Mouse (Mus musculus) c-Kit-positive CD71-positive TER-119-positive erythroid progenitor cells, embryonic 14.5 days (primary cell): ENCODE results near the gene Zfp58.
"Not testable (repeated sequence)": the region's sequence is repeated elsewhere in the genome, so short reads cannot be mapped to it uniquely, and the experiment has no call there.

Experiments used
- DNase-seq: peaks from one replicate; pipeline ENCODE4 v3.0.0-alpha.2; 2013; ENCODE audit warnings: low spot score

Gene Zfp58

GRCm38 (mm10) chr13:67500084-67500719 is at the start of gene Zfp58:
Zfp58 (minus strand) TSS chr13:67500555.
- DNase-seq = peak; percentile 80

DNA sequence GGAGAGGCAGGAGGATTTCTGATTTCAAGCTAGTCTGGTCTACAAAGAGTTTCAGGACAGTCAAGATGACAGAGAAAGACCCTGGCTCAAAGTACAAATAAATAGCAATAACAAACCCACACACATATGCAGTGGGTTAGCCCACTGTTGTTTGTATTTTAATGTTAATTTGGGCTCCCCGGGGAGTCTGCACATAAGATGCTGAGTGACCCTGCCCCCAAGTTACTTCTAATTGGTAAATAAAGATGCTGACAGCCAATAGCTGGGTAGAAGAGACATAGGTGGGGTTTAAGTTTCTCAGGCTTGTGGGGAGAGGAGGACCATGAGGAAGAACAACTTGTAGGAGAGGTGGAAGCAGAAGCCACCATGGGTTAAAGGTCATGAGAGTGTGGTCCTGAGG is 45.6 kb upstream of the Zfp58 start:
- no peak for DNase-seq

DNA sequence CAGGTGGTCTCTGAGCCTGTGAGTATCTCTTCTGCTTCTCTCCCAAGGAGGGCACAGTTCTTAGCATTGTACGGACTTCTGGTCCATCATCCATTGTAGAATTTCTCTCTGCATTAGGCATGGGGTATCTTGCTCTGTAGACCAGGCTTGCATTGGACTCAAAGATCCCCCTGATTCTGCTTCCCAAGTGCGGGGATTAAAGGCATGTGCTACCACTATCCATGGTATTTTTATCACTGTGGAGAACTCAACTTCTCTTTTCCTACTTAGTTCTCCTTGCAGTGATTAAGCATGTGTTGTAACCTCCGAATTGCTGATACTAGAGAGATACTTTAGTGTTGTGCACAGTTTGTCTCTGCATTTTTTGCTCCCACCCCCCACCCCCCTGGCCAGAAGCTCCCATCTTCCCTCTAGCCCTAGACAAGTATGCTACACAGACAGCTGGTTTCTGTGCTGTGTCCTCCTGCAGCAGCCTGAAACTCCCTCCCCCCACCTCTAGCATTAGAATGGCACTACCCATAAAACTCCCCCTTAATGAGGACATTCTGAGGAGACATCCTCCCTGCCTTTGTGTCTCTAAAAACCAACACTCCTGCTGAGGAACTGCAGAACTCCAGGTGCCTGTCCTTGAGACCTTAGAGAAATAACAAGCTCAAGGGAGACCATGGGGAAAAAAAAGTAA is 26.8 kb upstream of the Zfp58 start:
- DNase-seq = no peak

- peak; percentile 88 for DNase-seq
These were observed 25.5 kb upstream of the Zfp58 start, which contains the start of the genes Gm26965 and Zfp87 for GRCm38 (mm10) chr13:67525753-67526410. Gm26965 (minus strand) TSS chr13:67526151. Zfp87 (minus strand) TSS chr13:67526177.

- no peak for DNase-seq
These were observed 553 bp upstream of the Zfp58 start for GRCm38 (mm10) chr13:67500908-67501307.

DNA sequence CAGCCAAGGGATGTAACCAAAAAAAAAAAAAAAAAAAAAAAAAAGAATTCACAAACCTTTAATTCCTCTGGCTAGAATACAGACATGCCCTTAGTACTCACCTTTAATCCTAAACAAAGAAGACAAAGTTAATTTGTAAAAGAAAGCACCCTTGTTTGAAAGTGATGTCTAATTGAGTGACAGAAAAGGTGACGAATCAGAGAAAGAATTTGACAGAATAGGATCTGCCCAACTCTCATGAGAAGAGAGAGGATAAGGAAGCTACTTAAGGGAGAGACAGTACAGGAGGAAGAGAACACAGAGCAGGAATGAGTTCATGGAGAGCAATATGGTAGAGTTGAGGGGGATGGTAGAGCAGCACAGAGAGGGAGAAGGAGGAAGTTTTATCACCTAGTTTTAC is 4.7 kb downstream of the Zfp58 start:
- DNase-seq = no peak

GRCm38 (mm10) chr13:67484424-67484811 is 15.9 kb downstream of the Zfp58 start:
- DNase-seq = no peak

GRCm38 (mm10) chr13:67483625-67484423 is 16.5 kb downstream of the Zfp58 start, which contains the start of gene Zfp874b:
Zfp874b (minus strand) TSS chr13:67484258.
- DNase-seq = peak; percentile 86

DNA sequence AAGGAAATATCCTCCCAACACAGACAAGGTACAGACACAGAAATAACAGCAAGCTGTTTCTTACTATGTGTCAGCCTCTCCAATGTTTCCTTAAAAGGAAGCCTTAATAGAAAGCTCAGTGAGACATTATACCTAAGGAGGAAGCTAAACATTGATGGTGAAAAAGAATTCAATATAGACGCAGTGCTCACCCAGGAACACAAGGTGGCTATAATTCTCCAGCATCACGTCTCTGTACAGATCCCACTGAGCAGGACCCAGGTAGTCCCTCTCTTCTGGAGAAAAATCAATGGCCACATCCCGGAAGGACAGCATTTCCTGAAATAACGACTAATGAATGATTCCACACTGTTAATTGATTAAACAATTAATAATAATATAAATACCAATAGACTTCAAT is 18.8 kb downstream of the Zfp58 start:
- no peak for DNase-seq

- DNase-seq = peak; percentile 51
These were observed 31.1 kb downstream of the Zfp58 start for GRCm38 (mm10) chr13:67469274-67469673.

- not testable (repeated sequence) for DNase-seq
These were observed 36.7 kb downstream of the Zfp58 start for GRCm38 (mm10) chr13:67463506-67464185.

- no peak for DNase-seq
These were observed 48.4 kb downstream of the Zfp58 start for GRCm38 (mm10) chr13:67452021-67452309.

DNA sequence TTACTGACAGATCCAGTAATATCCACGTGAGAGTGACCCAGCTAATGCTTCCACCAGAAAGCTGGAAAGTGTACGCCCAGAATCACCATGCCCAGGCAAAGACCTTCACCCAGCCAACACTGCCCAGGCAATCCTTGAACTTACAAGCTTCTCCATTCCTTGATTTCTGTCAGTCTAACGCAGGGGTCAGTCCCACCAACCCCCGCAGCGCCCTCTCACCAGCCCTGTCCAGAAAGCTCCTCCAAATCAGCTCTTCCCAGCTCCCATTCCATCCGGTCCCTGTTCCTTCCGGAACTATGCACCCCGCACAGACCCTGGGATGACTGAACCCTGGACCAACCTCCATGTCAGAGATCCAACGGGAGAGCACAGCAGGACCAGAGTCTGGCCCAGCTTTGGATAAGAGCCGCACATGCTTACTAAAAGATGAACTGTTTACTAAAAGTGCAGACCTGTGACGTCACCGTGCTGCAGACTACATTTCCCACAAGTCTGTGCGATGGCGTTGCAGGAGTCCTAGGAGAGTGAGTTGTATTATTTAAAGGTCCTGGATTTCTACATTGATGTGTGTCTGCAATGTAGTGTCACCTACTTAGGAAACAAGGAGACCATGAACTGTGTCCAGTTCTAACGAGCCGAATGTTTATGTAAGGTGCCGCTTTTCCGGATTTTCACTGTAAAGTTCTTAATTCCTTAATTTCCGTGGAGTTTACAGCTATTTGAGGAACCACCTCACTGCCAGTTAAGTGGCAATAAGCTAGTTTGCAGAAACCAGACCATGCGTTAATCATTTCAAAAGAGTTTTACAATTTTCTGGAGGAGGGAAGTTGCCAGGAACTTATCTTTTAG is 49.0 kb downstream of the Zfp58 start, which contains the start of gene Zfp874a:
TSS of gene Zfp874a (minus strand) at position 453 of the 849 bp plus-strand sequence.
- peak; percentile 77 for DNase-seq
